Mouse (Mus musculus): ENCODE measurements around the gene Dok3. TPM values are rescaled to one million over a fixed set of nuclear protein-coding genes. Genes with fewer than 3 reads are reported as not detected.

The Dok3 gene
- polyA plus RNA-seq, 1 experiment from 2014 or later: 9.1 TPM

GRCm38 (mm10) chr13:55506697-55507096, 22.4 kb downstream of the Dok3 start:
- DNase-seq (ENCODE audit: low spot score) (no peak), ATAC-seq (no peak)
- Histone ChIP-seq H3K4me3 (ENCODE audit: low read depth, low read length) (no peak overlapping the region), H3K4me2 (replicated peaks; ENCODE audit: low read depth, low read length) (no peak overlapping the region), H3K4me1 (ENCODE audit: insufficient read depth, low read depth, low read length) (peaks cover 13% of the 10 kb centered on the region), H3K27ac (ENCODE audit: low read length) (no peak overlapping the region), H3K36me3 (ENCODE audit: insufficient read depth, low read length) (peaks cover 24% of the 10 kb centered on the region), H3K27me3 (replicated peaks; ENCODE audit: insufficient read depth, low read length) (no peaks in the 10 kb centered on the region; the same call in 1 of the 2 replicates), H3K9ac (replicated peaks; ENCODE audit: low read depth) (no peak overlapping the region), H3K9me3 (ENCODE audit: low read length) (no peaks in the 10 kb centered on the region)
- TF ChIP-seq EP300 (IDR thresholded peaks at IDR 0.05): no peak
- no peak for TF ChIP-seq CTCF (IDR thresholded peaks at IDR 0.05)
- WGBS: 88% methylated on average over 10 of the region's 10 CpGs

DNA sequence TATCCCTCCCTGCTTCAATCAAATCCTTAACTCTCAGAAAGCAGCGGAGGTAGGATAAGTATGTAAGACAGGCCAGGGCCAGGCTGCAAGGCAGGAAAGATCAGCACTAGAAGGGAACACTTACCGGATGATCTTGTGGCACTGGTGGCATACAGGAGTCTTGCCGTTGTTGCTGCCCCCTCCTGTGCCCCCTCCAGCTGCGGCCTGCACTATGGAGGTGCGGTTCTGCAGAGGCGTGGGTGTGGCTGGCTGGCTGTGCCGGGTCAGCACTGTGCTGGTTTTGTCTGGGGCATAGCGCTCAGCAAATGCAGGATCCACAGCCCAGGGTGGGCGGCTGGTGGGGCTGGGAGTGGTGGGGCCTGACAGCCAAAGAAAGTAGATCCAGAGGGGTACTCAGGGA, 23.3 kb downstream of the Dok3 start:
- DNase-seq (ENCODE audit: low spot score) (no peak), ATAC-seq (no peak)
- WGBS: 97% methylated on average over 9 of the region's 9 CpGs
- H3K27ac ChIP-seq (ENCODE audit: low read length): no peak overlapping the region
- H3K36me3 ChIP-seq (ENCODE audit: insufficient read depth, low read length): peaks cover 24% of the 10 kb centered on the region
- H3K4me1 ChIP-seq (ENCODE audit: insufficient read depth, low read depth, low read length): peaks cover 7% of the 10 kb centered on the region
- TF ChIP-seq EP300 (IDR thresholded peaks at IDR 0.05) (no peak), CTCF (IDR thresholded peaks at IDR 0.05) (no peak)
- H3K4me3 ChIP-seq (ENCODE audit: low read depth, low read length): no peak overlapping the region
- H3K9me3 ChIP-seq (ENCODE audit: low read length): no peaks in the 10 kb centered on the region
- H3K9ac ChIP-seq (replicated peaks; ENCODE audit: low read depth): no peak overlapping the region
- H3K4me2 ChIP-seq (replicated peaks; ENCODE audit: low read depth, low read length): no peak overlapping the region
- H3K27me3 ChIP-seq (replicated peaks; ENCODE audit: insufficient read depth, low read length): no peaks in the 10 kb centered on the region; the same call in 1 of the 2 replicates

DNA sequence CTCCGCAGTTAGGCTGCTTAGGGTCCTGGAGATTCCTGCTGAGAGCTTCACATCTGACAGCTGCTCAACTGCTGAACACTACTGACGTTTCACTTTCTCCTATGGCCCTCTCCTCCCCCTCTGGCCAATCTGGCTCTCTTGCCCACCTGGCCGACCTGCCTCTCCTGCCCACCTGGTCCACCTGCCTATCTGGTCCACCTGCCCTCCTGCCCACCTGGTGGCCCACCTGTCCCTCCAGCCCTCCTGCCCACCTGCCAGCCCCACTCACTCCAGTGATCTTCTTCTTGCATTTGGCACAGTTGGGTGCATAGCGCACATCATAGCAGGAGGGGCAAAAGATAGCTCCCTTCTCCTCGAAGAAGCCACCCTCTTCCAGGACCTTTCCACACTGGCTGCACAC, 24.7 kb downstream of the Dok3 start:
- no peak for ATAC-seq
- 89% methylated on average over 5 of the region's 5 CpGs for WGBS
- Histone ChIP-seq H3K4me2 (replicated peaks; ENCODE audit: low read depth, low read length) (no peak overlapping the region), H3K4me1 (ENCODE audit: insufficient read depth, low read depth, low read length) (no peaks in the 10 kb centered on the region), H3K9me3 (ENCODE audit: low read length) (no peaks in the 10 kb centered on the region), H3K27ac (ENCODE audit: low read length) (no peak overlapping the region), H3K9ac (replicated peaks; ENCODE audit: low read depth) (no peak overlapping the region), H3K4me3 (ENCODE audit: low read depth, low read length) (no peak overlapping the region), H3K36me3 (ENCODE audit: insufficient read depth, low read length) (peaks cover 17% of the 10 kb centered on the region), H3K27me3 (replicated peaks; ENCODE audit: insufficient read depth, low read length) (peaks cover 6% of the 10 kb centered on the region; the same call in 1 of the 2 replicates)
- DNase-seq (ENCODE audit: low spot score): no peak
- TF ChIP-seq EP300 (IDR thresholded peaks at IDR 0.05): no peak
- no peak for TF ChIP-seq CTCF (IDR thresholded peaks at IDR 0.05)

DNA sequence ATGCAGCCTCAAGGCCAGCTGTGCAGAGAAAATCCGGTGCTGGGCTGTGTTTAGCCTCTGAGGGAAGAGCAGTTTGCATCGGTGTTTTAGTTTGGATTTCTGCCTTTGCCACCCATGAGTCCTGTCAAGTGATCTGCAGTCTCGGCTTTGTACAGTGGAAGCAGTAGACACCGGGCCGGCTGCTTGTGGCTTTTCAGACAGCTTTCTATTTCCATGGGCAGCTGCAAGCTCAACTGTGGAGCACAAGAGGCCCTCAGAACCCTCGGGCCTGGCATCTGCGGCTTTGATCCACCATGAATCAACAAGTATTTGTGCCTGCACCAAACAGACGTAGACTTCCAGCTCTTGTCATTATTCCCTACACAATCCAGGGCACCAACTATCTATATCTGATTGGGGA, 26.7 kb downstream of the Dok3 start:
- peaks cover 12% of the 10 kb centered on the region for H3K27me3 ChIP-seq (replicated peaks; ENCODE audit: insufficient read depth, low read length)
- no peaks in the 10 kb centered on the region for H3K4me1 ChIP-seq (ENCODE audit: insufficient read depth, low read depth, low read length)
- ATAC-seq (no peak), DNase-seq (ENCODE audit: low spot score) (no peak)
- TF ChIP-seq CTCF (IDR thresholded peaks at IDR 0.05) (no peak), EP300 (IDR thresholded peaks at IDR 0.05) (no peak)
- no peak overlapping the region for H3K4me2 ChIP-seq (replicated peaks; ENCODE audit: low read depth, low read length)
- WGBS: 83% methylated on average over 8 of the region's 8 CpGs
- no peaks in the 10 kb centered on the region for H3K9me3 ChIP-seq (ENCODE audit: low read length)
- H3K27ac ChIP-seq (ENCODE audit: low read length): no peak overlapping the region
- H3K9ac ChIP-seq (replicated peaks; ENCODE audit: low read depth): no peak overlapping the region
- peaks cover 25% of the 10 kb centered on the region for H3K36me3 ChIP-seq (ENCODE audit: insufficient read depth, low read length)
- H3K4me3 ChIP-seq (ENCODE audit: low read depth, low read length): no peak overlapping the region

DNA sequence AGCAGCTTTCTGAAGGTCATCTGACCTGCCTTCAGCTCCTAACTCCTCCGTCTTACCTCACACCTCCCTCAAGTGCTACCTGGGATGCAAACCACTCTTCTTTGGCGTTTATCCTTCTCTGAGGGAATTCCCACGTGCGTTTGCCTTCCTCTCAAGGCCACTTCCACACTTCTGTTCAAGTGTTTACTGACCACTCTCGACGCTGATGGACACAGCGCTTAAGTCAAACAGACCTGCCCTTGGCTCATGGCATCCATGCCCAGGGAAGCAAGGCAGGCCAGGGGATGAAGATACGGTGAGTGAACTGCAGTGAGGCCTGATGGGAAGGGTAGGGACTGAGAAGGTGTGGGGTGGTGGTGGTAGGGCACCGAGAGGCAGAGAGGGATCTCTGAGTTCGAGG, 28.5 kb downstream of the Dok3 start:
- H3K9me3 ChIP-seq (ENCODE audit: low read length): no peaks in the 10 kb centered on the region
- peaks cover 19% of the 10 kb centered on the region for H3K36me3 ChIP-seq (ENCODE audit: insufficient read depth, low read length)
- no peak overlapping the region for H3K9ac ChIP-seq (replicated peaks; ENCODE audit: low read depth)
- H3K4me1 ChIP-seq (ENCODE audit: insufficient read depth, low read depth, low read length): no peaks in the 10 kb centered on the region; the same call in 1 of the 2 replicates
- TF ChIP-seq EP300 (IDR thresholded peaks at IDR 0.05) (peak; percentile 79), CTCF (IDR thresholded peaks at IDR 0.05) (no peak)
- peaks cover 12% of the 10 kb centered on the region for H3K27me3 ChIP-seq (replicated peaks; ENCODE audit: insufficient read depth, low read length)
- peak; percentile 88 for DNase-seq (ENCODE audit: low spot score)
- 49% methylated on average over 10 of the region's 10 CpGs for WGBS
- H3K4me3 ChIP-seq (ENCODE audit: low read depth, low read length): no peak overlapping the region
- H3K27ac ChIP-seq (ENCODE audit: low read length): no peak overlapping the region
- no peak overlapping the region for H3K4me2 ChIP-seq (replicated peaks; ENCODE audit: low read depth, low read length)
- ATAC-seq: peak; percentile 89

GRCm38 (mm10) chr13:55498906-55499305, 30.2 kb downstream of the Dok3 start:
- ATAC-seq: no peak
- peaks cover 8% of the 10 kb centered on the region; the same call in 1 of the 2 replicates for H3K36me3 ChIP-seq (ENCODE audit: insufficient read depth, low read length)
- H3K9me3 ChIP-seq (ENCODE audit: low read length): no peaks in the 10 kb centered on the region
- DNase-seq (ENCODE audit: low spot score): no peak
- no peak overlapping the region for H3K9ac ChIP-seq (replicated peaks; ENCODE audit: low read depth)
- peaks cover 12% of the 10 kb centered on the region; the same call in 1 of the 2 replicates for H3K27me3 ChIP-seq (replicated peaks; ENCODE audit: insufficient read depth, low read length)
- H3K4me3 ChIP-seq (ENCODE audit: low read depth, low read length): no peak overlapping the region
- no peak overlapping the region for H3K4me2 ChIP-seq (replicated peaks; ENCODE audit: low read depth, low read length)
- TF ChIP-seq EP300 (IDR thresholded peaks at IDR 0.05) (no peak), CTCF (IDR thresholded peaks at IDR 0.05) (no peak)
- no peak overlapping the region for H3K27ac ChIP-seq (ENCODE audit: low read length)
- peaks cover 2% of the 10 kb centered on the region; the same call in 1 of the 2 replicates for H3K4me1 ChIP-seq (ENCODE audit: insufficient read depth, low read depth, low read length)
- WGBS: 69% methylated on average over 11 of the region's 11 CpGs

- Histone ChIP-seq H3K27me3 (replicated peaks; ENCODE audit: insufficient read depth, low read length) (peaks cover 18% of the 10 kb centered on the region; the same call in 1 of the 2 replicates), H3K36me3 (ENCODE audit: insufficient read depth, low read length) (0 out of 2 replicates have a peak, but pooled peaks cover 8% of the 10 kb centered on the region), H3K4me2 (replicated peaks; ENCODE audit: low read depth, low read length) (no peak overlapping the region), H3K27ac (ENCODE audit: low read length) (no peak overlapping the region), H3K9me3 (ENCODE audit: low read length) (no peaks in the 10 kb centered on the region), H3K4me1 (ENCODE audit: insufficient read depth, low read depth, low read length) (peaks cover 2% of the 10 kb centered on the region; the same call in 1 of the 2 replicates), H3K4me3 (ENCODE audit: low read depth, low read length) (no peak overlapping the region), H3K9ac (replicated peaks; ENCODE audit: low read depth) (no peak overlapping the region)
- DNase-seq (ENCODE audit: low spot score) (no peak), ATAC-seq (no peak)
- TF ChIP-seq CTCF (IDR thresholded peaks at IDR 0.05) (no peak), EP300 (IDR thresholded peaks at IDR 0.05) (no peak)
- WGBS: 77% methylated on average over 6 of the region's 6 CpGs
Observed at GRCm38 (mm10) chr13:55496661-55497060, 32.4 kb downstream of the Dok3 start.

Data from lung, postnatal 0 days (tissue).